Mouse (Mus musculus) embryo, embryonic 10.5 days (tissue): Measurements from ENCODE around the gene Hrh3.

Experiments
- DNase-seq: peaks from one replicate; pipeline ENCODE4 v3.0.0-alpha.2; 2015; ENCODE audit warnings: low spot score

Gene Hrh3

GRCm38 (mm10) chr2:180105441-180106190 is 1.3 kb upstream of the Hrh3 start:
- no peak for DNase-seq

GRCm38 (mm10) chr2:180104659-180105377 is 530 bp upstream of the Hrh3 start:
- no peak for DNase-seq

- no peak for DNase-seq
Measured at GRCm38 (mm10) chr2:180103151-180103977, 924 bp downstream of the Hrh3 start.

- no peak for DNase-seq
Measured at GRCm38 (mm10) chr2:180099529-180099928, 4.8 kb downstream of the Hrh3 start.

GRCm38 (mm10) chr2:180098167-180098566 is 6.1 kb downstream of the Hrh3 start:
- DNase-seq = no peak

- DNase-seq = no peak
Measured at GRCm38 (mm10) chr2:180097585-180097984, 6.7 kb downstream of the Hrh3 start.

- DNase-seq = no peak
Measured at GRCm38 (mm10) chr2:180095711-180096110, 8.6 kb downstream of the Hrh3 start.

GRCm38 (mm10) chr2:180090285-180090684 is 14.0 kb downstream of the Hrh3 start:
- DNase-seq = no peak

- no peak for DNase-seq
Measured at GRCm38 (mm10) chr2:180087472-180087871, 16.8 kb downstream of the Hrh3 start.

- DNase-seq = no peak
Measured at GRCm38 (mm10) chr2:180086637-180087027, 17.7 kb downstream of the Hrh3 start.

- no peak for DNase-seq
Measured at GRCm38 (mm10) chr2:180085926-180086636, 18.2 kb downstream of the Hrh3 start.

- peak; percentile 20 for DNase-seq
Measured at GRCm38 (mm10) chr2:180084565-180084964, 19.7 kb downstream of the Hrh3 start.

GRCm38 (mm10) chr2:180083063-180083462 is 21.2 kb downstream of the Hrh3 start:
- DNase-seq = no peak

- DNase-seq = no peak
Measured at GRCm38 (mm10) chr2:180080680-180081079, 23.6 kb downstream of the Hrh3 start.

- DNase-seq = no peak
Measured at GRCm38 (mm10) chr2:180077622-180078021, 26.7 kb downstream of the Hrh3 start.

- DNase-seq = no peak
Measured at GRCm38 (mm10) chr2:180072886-180073285, 31.4 kb downstream of the Hrh3 start.

GRCm38 (mm10) chr2:180071671-180072070 is 32.6 kb downstream of the Hrh3 start:
- DNase-seq = no peak

GRCm38 (mm10) chr2:180070481-180071453 is 33.5 kb downstream of the Hrh3 start, which contains the start of gene Mtg2:
Mtg2 (plus strand) TSS chr2:180070588.
- DNase-seq = peak; percentile 93

- DNase-seq = no peak
Measured at GRCm38 (mm10) chr2:180069770-180070480, 34.4 kb downstream of the Hrh3 start.
